Mouse (Mus musculus) spleen, postnatal 10 days (tissue): ENCODE data around the gene Kbtbd8.

Source experiments
- DNase-seq, 2 experiments: peaks; one replicate each; pipeline ENCODE4 v3.0.0; 2021 to 2022; ENCODE audit warnings: low spot score in 2 of 2

The Kbtbd8 gene

DNA sequence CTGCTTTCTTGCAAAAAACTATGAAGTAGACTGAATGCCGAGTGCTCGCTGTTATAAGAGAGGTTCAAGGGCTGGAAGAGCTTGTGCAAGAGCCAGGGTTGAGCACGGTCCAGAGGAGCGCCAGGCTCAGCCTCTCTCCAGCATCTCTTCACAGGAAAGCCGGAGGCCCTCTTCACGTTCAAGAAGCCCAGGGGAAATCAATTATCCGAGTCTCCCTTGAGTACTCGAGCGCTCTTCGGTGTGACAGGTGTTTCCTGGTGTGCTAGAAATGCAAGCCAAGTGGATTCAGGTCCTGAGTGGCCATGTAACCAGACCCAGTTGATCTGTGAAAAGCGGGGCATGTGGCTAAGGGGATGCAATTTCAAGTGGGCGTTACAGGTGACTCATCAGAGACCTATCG, at the start of gene Kbtbd8:
Gene Kbtbd8, plus strand, starts transcription at position 295 of the 400 bp plus-strand sequence.
- DNase-seq: peak; percentile 12 to 18

DNA sequence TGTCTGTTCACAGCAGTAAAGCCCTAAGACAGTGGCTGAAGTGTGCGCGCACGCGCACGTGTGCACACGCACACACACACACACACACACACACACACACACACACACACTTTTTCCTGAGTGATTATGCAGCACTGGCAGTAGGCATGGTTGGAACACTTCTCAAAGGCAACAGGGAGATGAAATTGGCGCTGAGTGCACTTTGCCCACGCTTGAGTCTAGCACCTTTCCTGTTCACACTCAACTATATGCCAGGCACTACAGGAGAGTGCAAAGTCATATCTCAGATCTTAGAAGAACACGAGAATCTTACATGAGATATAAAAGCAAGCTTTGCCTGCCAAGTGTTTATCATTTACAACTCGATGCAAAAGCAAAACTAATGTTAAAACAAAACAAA, 47.3 kb upstream of the Kbtbd8 start:
- no peak for DNase-seq

DNA sequence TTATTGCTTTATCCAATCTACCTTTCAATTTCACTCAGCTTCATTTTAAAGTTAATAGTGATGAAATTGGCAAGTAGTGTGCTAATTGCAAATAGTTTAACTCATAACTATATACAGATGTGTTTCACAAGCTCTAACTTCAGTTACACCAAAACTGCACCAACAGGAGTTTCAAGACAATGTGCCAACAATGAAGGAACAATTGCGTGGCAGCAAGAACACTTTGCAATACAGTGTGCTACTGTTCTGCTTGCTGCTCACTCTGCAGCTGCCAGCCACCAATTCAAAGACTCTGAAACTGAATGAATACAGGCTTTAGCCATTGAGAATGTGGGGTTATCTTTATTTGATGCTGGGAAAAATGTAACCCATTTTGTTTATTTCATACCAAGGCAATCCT, 31.8 kb upstream of the Kbtbd8 start:
- no peak for DNase-seq

DNA sequence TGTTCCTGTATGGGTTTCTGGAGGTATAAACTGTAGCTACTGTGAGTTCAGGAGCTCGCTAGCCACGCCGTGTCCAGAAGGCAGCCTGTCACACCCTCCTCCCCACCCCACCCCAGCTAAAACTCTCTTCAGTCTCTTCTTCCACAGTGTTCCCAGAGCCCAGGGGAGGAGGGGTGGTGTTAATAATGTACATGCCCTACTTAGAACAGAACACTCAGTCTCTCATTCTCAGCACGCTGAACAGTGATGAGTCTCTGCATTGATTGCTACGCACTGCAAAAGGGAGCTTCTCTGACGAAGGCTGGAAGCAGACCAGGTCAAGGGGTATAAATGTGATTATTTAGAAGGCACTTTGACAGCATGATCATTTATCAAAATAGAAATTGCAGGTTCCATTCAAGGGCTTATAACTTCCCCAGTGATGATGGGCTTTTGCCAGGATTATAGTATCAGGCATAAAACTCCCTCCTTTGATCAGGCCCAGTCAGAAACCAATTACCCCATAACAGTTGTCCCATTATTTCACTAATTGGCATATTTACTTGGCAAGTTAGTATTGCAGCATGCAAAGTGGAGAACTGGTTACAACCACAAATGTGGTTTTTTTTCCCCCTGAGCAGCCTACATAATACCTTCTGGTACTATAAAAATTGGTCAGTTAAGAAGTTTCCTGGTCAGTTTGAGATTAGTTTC, 29.7 kb upstream of the Kbtbd8 start:
- DNase-seq: no peak

DNA sequence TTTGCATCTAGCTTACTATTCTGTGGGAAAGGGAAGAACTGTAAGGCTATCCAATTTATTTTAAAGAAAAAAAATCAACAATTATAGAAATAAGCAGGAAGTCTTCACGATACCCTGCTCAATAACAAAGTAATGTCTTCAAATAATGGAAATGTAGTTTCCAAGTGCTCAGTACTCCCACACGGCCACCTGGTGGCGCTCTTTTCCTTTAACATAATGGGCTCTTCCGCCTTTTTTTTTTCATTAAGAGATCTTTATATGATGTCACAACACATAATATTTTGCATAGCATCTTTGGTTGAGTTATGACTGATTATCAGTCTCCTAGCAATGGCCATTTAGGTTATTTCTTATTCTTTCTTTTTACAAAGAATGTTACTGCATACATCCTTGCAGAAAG, 29.0 kb upstream of the Kbtbd8 start:
- DNase-seq: peak in 1 of 2 experiments; percentile 31

DNA sequence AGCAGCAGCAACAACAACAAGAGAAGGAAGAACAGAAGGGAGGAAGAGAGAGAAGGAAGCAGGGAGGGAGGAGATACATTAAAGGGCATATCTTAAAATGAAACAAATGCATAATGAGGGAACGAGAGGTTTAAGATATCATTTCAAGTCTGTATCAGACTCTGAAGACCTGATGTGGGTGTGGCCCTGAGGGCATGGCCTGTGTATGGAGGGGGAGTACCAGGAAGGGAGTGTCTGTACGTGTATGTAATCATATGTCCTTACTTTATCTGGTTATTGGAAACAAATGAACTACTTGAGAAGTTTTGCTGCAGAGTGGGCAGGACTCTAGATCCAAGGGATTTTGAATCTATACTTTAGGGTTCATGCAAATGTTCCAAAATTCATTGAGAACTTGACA, 22.3 kb upstream of the Kbtbd8 start:
- DNase-seq: no peak

DNA sequence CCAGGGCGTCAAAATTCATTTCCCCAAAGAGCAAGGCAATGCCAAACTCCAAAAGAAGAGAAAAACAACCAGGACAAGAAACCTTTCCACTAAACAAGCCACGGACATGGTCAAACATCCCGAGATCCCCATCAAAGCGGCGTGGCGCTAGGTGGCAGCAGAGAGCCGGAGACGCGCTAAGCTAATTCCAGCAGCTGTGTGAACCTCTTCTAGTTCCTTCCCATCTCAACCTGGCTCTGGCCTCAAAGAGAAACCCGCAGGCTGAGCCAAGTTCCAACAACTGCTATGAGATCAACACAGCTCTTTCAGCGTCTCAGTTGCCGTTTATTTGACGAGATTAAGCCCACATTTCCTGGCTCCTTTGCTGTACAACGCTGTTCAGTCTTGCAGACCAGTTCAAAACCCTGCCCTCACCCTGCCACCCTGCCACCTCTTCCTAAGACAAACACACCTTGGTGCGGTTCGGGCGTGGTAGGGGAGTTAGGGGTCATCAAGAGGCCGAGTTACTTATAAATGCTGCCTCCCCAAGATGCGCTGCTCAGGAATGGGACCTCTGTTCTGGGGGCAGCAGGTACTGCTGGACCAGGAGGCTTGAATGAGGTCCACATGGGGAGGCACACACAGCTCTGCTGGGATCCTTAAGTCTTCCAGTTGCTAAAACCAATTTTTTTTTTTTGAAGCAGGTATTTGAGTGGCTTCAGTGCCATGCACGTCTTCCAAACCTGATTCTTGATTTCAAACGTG, 18.5 kb upstream of the Kbtbd8 start:
- DNase-seq: peak; percentile 68 to 84

DNA sequence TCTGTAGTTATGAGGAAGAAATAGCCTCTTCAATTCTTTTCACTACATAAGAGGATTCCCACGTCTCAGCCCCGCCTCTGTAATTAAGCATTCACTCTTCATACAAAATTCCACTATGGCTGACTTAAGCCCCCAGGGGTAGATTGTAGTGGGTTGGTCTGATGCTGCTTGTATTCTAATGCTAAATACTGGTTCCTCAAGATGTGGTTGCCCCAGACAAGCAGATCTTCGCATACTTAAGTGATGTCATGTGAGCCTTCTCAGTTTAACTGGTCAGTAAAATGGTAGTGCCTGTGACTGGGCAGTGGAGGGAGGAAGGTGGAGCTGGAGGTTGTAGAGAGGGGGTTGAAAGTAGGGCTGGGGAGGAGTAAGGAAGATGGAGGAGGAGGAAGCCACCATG, 13.3 kb upstream of the Kbtbd8 start:
- no peak for DNase-seq

DNA sequence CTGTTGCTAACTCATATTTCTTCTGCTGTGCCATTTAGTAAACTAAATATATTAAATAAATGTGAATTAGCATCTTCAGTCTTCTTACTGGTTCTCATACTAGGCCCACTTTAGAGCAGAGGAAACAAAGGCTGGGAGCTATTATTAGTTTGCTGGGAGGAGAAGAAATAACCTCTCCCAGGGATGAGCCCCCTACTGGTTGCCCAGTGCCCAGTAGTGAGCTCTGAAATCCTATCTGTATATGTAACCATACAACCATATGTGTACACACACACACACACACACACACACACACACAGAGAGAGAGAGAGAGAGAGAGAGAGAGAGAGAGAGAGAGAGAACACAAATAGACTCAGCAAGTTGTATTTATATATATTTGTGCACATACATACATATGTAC, 8.6 kb upstream of the Kbtbd8 start:
- no peak for DNase-seq

DNA sequence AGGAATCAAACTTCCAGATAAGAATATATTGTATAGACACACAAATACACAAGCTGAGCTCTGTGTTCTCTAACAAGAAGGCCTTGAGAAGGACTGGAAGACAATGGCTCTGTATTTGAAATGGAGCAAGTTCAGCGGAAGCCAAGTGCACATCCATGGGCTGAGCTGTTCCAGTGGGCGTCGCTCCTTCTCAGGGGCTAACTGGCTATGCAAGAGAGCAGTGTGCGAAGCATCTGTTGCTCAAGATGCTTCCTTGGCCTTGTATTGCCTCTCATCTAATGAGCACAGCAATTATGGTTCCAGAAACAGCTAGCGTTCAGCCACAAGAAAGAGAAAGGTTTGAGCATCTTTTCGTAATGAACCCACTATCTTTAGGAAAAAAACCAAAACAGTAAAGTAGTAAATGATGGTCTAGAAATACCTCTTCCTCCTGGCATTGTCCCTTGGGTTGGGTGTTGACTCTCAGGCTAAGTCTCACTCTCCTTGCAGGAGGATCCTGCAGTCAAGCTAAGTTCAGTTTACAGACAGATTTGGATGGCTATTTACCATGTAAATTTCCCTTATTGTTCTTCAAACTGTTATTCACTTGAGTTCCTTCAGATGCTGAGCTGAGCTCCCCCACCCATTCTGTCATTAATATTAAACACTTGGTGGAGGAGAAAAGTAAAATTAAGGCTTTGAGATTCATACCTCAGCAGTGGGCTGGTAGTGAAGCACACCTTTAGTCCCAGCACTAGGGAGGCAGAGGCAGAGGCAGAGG, 7.2 kb upstream of the Kbtbd8 start:
- no peak for DNase-seq

DNA sequence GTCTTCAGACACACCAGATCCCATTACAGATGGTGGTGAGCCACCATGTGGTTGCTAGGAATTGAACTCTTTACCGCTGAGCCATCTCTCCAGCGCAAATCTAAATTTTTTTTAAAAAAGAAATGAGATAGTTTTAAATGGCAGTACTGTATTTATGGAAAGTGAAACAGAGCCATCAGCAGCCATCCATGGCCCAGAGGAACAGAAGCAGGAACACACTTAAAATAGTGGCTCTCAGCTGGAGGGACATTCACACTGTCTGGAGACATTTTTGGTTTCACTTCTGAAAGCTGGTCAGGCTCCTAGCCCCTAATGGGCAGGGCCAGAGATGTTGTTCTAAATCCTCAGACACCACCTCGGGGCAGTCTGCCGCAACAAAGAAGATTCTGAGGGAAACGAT, 5.0 kb upstream of the Kbtbd8 start:
- DNase-seq: no peak

DNA sequence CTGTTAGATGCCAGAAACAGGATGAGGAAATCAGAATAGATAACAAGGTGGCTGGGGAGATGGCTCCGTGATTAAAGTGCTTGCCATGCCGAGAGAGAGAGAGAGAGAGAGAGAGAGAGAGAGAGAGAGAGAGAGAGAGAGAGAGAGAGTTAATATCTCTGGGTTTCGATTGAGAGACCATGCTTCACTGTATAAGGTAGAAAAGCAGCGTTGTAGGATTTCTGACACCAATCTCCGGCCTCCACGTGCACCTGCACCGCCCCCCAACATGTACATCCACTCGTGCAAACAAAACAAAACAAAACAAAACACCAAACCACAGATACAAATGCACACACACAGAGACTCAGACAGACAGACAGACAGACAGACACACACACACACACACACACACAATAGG, 527 bp upstream of the Kbtbd8 start:
- no peak for DNase-seq

DNA sequence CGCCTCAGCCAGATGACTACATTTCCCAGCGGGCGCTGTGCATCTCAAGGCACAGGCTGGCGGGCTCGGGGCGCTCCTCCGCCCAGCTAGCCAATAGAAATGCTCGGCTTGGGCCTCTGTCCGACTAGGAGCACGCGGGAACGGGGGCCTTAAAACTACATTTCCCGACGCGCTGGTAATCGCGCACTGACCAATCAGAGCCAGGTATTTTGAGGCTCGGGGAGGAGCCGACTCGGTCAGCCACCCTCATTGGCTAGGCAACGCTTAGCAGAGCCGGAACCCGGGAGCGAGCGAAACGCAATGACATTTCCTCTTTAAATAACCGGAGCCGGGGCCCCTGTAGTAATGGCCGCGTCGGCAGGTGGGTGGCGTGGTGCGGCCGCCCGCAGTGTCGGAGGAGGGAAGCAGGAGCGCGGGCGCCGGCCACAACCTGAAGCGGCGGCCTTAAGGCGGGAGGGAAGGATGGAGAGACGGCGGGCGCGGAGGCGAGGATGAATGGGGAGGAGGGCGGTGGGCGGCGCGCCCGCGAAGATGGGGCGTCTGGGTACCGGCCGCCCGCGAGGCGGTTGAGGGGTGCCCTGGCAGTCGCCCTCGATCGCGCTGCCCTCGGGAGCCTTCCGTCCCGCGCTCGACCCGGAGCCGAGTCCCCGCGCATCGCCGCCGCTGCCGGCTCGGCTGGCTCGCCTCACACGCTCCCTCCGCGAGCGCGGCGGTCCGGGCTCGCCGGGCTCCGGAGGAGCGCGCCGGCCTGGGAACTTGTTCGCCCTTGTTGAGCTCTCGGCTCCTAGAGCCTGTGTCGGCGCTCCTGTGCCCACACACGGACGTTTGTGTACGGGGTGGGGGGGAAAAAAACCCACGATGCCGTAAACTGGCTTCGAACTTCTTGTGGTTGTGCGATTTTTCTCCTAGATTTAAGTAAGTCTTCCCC, 838 bp downstream of the Kbtbd8 start:
- peak; percentile 72 to 91 for DNase-seq

DNA sequence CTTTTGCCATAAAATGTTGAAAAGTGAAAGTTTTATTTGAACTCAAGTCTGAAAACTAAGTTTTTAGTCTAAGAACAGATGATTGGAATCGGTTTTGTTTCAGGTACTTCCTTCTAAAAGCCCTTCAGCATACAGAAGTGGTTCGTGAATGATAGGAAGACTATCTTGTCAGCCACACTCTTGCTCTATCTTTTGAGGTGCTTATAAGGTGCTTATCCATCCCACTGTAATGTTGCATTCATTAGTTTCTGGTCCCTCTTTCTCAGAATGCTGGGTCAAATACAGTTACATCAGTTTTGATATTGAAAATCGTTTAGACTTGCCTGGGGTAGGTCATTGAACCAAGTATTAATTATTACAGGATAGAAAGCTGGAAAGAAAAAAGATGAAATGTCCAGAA, 2.3 kb downstream of the Kbtbd8 start:
- no peak for DNase-seq

DNA sequence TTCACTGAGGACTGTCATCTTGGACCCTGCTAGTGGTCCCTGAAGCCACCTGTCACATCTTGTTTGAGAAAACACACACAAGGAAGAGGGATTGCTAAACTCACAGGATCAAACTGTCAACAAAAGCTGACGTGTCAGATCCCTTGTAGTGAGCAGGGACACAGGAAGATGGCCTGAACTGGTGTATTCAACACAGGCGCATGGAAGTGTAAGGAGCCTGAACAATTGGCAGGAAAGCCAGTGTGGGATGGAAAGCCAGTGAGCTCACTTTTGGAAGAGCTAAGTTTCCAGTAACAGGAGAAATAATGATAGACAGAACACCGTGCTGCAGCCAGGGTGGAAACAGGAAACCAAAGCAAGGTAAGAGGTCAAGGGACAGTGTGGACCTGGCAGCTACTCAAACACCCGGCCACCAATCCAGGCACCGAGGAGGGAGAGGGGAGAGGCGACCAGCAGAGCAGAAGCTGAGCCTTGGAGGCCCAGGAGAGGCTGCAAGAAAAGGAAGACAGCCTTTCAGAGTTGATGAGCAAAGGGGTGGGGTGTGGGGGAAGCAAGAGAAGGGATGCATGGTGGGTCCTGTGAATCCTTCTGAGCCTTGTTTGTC, 33.0 kb downstream of the Kbtbd8 start:
- no peak for DNase-seq

DNA sequence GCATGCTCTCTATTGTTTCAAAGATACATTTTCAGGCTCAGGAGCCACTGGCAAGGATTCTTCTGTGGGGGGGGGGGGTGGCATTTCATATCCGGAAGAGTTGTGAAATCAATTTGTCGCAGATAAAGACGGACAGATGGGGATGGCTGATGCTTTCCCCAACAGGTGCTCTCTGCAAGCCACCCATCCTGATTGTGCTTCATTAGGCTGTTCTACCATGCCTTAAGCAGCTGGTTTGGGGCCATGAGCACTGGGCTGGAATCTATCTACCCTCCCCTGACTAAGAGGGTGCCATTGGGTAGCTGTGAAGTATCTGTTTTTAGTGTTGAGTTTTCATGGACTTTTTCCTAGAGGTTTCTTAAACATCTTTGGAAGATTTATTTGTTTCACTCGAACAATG, 33.8 kb downstream of the Kbtbd8 start:
- DNase-seq: no peak

DNA sequence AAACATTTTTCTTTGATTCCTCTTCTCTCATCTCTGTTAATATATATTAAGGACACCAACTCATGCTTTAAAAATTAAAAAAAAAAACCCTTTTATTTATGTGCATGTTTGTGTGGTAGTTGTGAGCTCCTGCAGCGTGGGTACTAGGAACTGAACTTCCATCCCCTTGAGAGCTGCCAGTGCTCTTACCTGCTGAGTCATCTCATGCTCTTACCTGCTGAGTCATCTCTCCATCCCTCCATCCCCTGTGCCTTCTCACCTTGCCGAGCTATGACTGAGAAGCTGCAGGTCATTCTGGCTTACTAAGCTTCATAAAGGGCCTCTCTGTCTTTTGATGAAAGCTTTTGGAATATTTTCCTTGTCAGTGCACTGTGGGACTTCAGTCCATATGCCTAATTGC, 34.5 kb downstream of the Kbtbd8 start:
- DNase-seq: no peak

DNA sequence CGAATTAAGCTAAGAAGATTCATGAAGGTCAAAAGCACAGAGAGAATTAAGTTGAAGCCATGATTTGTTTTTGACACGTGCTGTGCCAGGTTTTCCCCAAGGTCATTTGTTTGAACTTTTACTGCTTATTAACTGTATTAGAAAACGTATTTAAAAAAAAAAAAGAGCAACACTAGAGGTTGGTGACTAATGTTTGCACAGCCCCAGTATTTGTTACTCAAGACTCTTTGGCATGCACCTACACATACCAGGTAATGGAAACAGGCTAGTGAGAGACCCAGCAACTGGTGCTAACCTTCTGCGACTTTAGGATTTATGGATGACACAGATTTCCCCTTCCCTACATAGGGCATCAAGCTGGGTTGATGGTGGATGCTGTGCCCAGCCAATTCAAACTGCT, 46.9 kb downstream of the Kbtbd8 start:
- no peak for DNase-seq

DNA sequence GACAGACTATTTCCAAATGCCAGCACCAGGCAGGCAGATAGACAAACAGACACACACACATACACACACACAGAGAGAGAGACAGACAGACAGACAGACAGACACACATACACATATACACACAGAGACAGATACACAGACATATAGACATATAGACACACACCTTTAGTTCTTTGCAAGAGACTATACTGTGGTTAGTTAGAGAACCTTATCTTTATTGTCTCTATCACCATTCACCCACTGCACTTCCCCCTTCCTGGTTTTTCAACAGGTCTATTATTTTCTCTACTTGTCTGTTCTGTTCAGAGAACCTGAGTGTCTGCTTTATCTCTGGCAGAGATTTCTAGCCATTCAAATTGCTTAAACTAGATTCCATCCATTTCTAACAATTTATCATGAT, 48.6 kb downstream of the Kbtbd8 start:
- DNase-seq: no peak

DNA sequence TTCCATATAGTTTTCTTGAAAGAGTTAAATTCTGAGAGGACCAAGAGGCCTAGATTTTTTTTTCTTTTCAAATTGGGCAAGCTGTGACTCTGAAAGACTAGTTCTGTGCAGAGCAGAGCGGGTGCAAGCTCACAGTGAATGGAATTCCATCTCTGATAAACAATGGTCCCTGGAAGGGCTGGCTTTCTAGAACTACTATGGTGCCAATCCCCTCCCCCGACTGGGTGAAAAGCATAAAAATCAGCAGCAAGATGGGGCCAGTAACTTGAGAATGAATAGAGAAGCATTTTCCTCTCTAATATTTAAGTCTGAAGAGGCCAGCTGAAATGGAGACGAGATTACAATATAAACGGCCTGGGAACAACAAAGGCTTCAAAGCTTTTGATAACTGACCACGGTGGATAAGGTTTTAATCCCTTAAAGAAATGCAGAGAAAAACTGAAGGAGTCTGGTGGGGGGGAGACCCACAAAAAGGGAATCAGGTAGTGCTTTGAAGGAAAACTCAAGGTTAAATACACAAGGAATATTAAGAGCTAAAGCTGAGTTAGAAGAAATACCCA, 50.7 kb downstream of the Kbtbd8 start:
- no peak for DNase-seq

DNA sequence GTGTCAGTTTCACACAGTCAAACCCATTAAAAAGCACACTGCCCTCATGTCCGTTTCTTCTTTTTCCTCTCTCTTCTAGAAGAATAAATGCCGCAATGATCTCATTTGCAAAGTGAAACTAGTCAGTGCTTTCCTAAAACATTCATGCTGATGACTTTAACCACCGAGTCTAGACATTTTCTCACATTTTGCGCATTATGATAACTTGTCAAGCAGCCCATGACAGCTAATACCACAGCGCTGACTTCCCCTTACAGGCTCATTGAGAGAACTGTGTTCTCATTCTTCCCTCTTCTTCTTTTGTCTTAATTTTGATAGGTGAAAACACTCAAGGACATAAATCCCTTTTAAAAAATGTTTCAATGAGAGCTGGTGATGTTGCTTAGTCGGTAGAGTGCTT, 52.4 kb downstream of the Kbtbd8 start:
- no peak for DNase-seq
